Mouse (Mus musculus) MEL (cell line): Measurements from ENCODE around the gene 1700029I15Rik. TPM values are rescaled to one million over a fixed set of nuclear protein-coding genes. Genes with fewer than 3 reads are reported as not detected.

Experiments used
- DNase-seq: peaks from one replicate; pipeline ENCODE4 v3.0.0; 2011; ENCODE audit warnings: low read depth, low spot score
- H3K27ac ChIP-seq: 2 replicates; pipeline ENCODE4 v1.5.1; 2012; ENCODE audit warnings: low read depth, mild to moderate bottlenecking, control low read depth, low read length, moderate library complexity; ENCODE audit not compliant: control insufficient read depth
- H3K27me3 ChIP-seq, 2 experiments: fragments of 150-350 bp in 1 of 2; sonication (generic) in 1 of 2; 2 replicates each; pipeline ENCODE4 v1.6.1; 2012; ENCODE audit warnings: low read length in 2 of 2, mild to moderate bottlenecking in 2 of 2, improper control_type of control experiment in 1 of 2, moderate library complexity in 1 of 2; ENCODE audit not compliant: insufficient read depth in 2 of 2, control insufficient read depth in 1 of 2
- H3K36me3 ChIP-seq, 2 experiments: 2 replicates each; pipeline ENCODE4 v1.6.1; 2012 to 2014; ENCODE audit warnings: low read length in 2 of 2, improper control_type of control experiment in 1 of 2, inconsistent platforms in 1 of 2, mild to moderate bottlenecking in 1 of 2; ENCODE audit not compliant: insufficient read depth in 2 of 2, control insufficient read depth in 1 of 2
- H3K4me1 ChIP-seq, 2 experiments: fragments of 150-350 bp in 1 of 2; sonication (generic) in 1 of 2; 2 replicates each; pipeline ENCODE4 v1.6.1; 2012; ENCODE audit warnings: low read length in 2 of 2, improper control_type of control experiment in 1 of 2, mild to moderate bottlenecking in 1 of 2; ENCODE audit not compliant: insufficient read depth in 2 of 2, control insufficient read depth in 1 of 2
- H3K4me3 ChIP-seq, 2 experiments: fragments of 150-350 bp in 1 of 2; sonication (generic) in 1 of 2; 2 replicates each; pipeline ENCODE4 v1.5.1; 2012; ENCODE audit warnings: low read depth in 2 of 2, low read length in 2 of 2, mild to moderate bottlenecking in 2 of 2, moderate library complexity in 2 of 2, control low read depth in 1 of 2, improper control_type of control experiment in 1 of 2; ENCODE audit not compliant: control insufficient read depth in 1 of 2, insufficient read depth in 1 of 2
- H3K79me2 ChIP-seq: 2 replicates; pipeline ENCODE4 v1.6.1; 2012; ENCODE audit warnings: mild to moderate bottlenecking, low read length, moderate library complexity; ENCODE audit not compliant: control insufficient read depth, poor library complexity, insufficient read depth
- H3K9ac ChIP-seq: 2 replicates; pipeline ENCODE4 v1.6.1; 2012; ENCODE audit warnings: low read depth, mild to moderate bottlenecking, control low read depth, low read length, moderate library complexity; ENCODE audit not compliant: control insufficient read depth, poor library complexity, severe bottlenecking
- H3K9me3 ChIP-seq: fragments of 150-350 bp; sonication (generic); replicated peaks from 2 replicates; pipeline ENCODE4 v1.6.1; 2012; ENCODE audit warnings: mild to moderate bottlenecking, low read length, improper control_type of control experiment, moderate library complexity; ENCODE audit not compliant: insufficient read depth
- BHLHE40 ChIP-seq: IDR thresholded peaks from 2 replicates; pipeline ENCODE4 v1.6.1; 2012; ENCODE audit warnings: low read depth, mild to moderate bottlenecking, inconsistent platforms, low read length, improper control_type of control experiment, borderline replicate concordance
- CHD1 ChIP-seq: IDR thresholded peaks from 2 replicates; pipeline ENCODE4 v1.6.1; 2012; ENCODE audit warnings: low read depth, mild to moderate bottlenecking, inconsistent platforms, low read length, improper control_type of control experiment
- CHD2 ChIP-seq: IDR thresholded peaks from 2 replicates; pipeline ENCODE4 v1.6.1; 2011; ENCODE audit warnings: low read length, improper control_type of control experiment
- CTCF ChIP-seq, 3 experiments: IDR thresholded peaks in 2 of 3; conservative IDR thresholded peaks in 1 of 3; 2 replicates each; pipeline ENCODE4 v1.5.1; 2011 to 2012; ENCODE audit warnings: low read length in 3 of 3, low read depth in 2 of 3, mild to moderate bottlenecking in 2 of 3, improper control_type of control experiment in 1 of 3, inconsistent platforms in 1 of 3, mixed read lengths in 1 of 3, moderate library complexity in 1 of 3; ENCODE audit not compliant: control insufficient read depth in 1 of 3, insufficient read depth in 1 of 3, poor library complexity in 1 of 3, severe bottlenecking in 1 of 3
- EP300 ChIP-seq, 2 experiments: IDR thresholded peaks; 2 replicates each; pipeline ENCODE4 v1.6.1; 2011; ENCODE audit warnings: improper control_type of control experiment in 2 of 2, low read length in 2 of 2, low read depth in 1 of 2, mild to moderate bottlenecking in 1 of 2
- ETS1 ChIP-seq: IDR thresholded peaks from 2 replicates; pipeline ENCODE4 v1.6.1; 2012; ENCODE audit warnings: low read depth, mild to moderate bottlenecking, inconsistent platforms, low read length, improper control_type of control experiment, moderate library complexity
- GABPA ChIP-seq: IDR thresholded peaks from 2 replicates; pipeline ENCODE4 v1.6.1; 2012; ENCODE audit warnings: low read depth, mild to moderate bottlenecking, inconsistent platforms, low read length, improper control_type of control experiment, moderate library complexity
- GATA1 ChIP-seq: IDR thresholded peaks from 2 replicates; pipeline ENCODE4 v1.6.1; 2011; ENCODE audit warnings: low read depth, low read length, improper control_type of control experiment
- HCFC1 ChIP-seq: IDR thresholded peaks from 2 replicates; pipeline ENCODE4 v1.6.1; 2012; ENCODE audit warnings: low read depth, mild to moderate bottlenecking, inconsistent platforms, low read length, improper control_type of control experiment, moderate library complexity
- MAX ChIP-seq: IDR thresholded peaks from 2 replicates; pipeline ENCODE4 v1.6.1; 2011; ENCODE audit warnings: low read length, improper control_type of control experiment
- MAZ ChIP-seq: IDR thresholded peaks from 2 replicates; pipeline ENCODE4 v1.6.1; 2012; ENCODE audit warnings: low read depth, mild to moderate bottlenecking, inconsistent platforms, low read length, improper control_type of control experiment
- MXI1 ChIP-seq: IDR thresholded peaks from 2 replicates; pipeline ENCODE4 v1.6.1; 2011; ENCODE audit warnings: mild to moderate bottlenecking, low read depth, low read length, improper control_type of control experiment
- MYC ChIP-seq: IDR thresholded peaks from 2 replicates; pipeline ENCODE4 v1.6.1; 2011; ENCODE audit warnings: low read depth, mild to moderate bottlenecking, low read length, improper control_type of control experiment, moderate library complexity
- NELFE ChIP-seq: IDR thresholded peaks from 2 replicates; pipeline ENCODE4 v1.6.1; 2011; ENCODE audit warnings: low read depth, low read length, improper control_type of control experiment
- NRF1 ChIP-seq: IDR thresholded peaks from 2 replicates; pipeline ENCODE4 v1.6.1; 2014; ENCODE audit warnings: low read depth, mild to moderate bottlenecking, inconsistent platforms, low read length, improper control_type of control experiment, moderate library complexity; ENCODE audit not compliant: poor library complexity, insufficient read depth, severe bottlenecking
- POLR2A ChIP-seq, 2 experiments: IDR thresholded peaks; 2 replicates each; pipeline ENCODE4 v1.6.1; 2011 to 2012; ENCODE audit warnings: low read length in 2 of 2, mild to moderate bottlenecking in 2 of 2, control low read depth in 1 of 2, improper control_type of control experiment in 1 of 2, low read depth in 1 of 2, moderate library complexity in 1 of 2; ENCODE audit not compliant: control insufficient read depth in 1 of 2, insufficient read depth in 1 of 2, poor library complexity in 1 of 2
- POLR2AphosphoS2 ChIP-seq: IDR thresholded peaks from 2 replicates; pipeline ENCODE4 v1.6.1; 2011; ENCODE audit warnings: low read length, improper control_type of control experiment
- POLR2AphosphoS5 ChIP-seq: IDR thresholded peaks from 2 replicates; pipeline ENCODE4 v1.6.1; 2012; ENCODE audit warnings: low read depth, borderline replicate concordance, mild to moderate bottlenecking, inconsistent platforms, low read length, moderate library complexity, mixed read lengths
- RAD21 ChIP-seq: IDR thresholded peaks from 2 replicates; pipeline ENCODE4 v1.6.1; 2011; ENCODE audit warnings: mild to moderate bottlenecking, low read depth, low read length, improper control_type of control experiment
- RCOR1 ChIP-seq: IDR thresholded peaks from 2 replicates; pipeline ENCODE4 v1.6.1; 2012; ENCODE audit warnings: low read depth, mild to moderate bottlenecking, inconsistent platforms, low read length, improper control_type of control experiment
- SIN3A ChIP-seq: IDR thresholded peaks from 2 replicates; pipeline ENCODE4 v1.6.1; 2012; ENCODE audit warnings: low read length, improper control_type of control experiment, inconsistent platforms
- TCF12 ChIP-seq: IDR thresholded peaks from 2 replicates; pipeline ENCODE4 v1.6.1; 2014; ENCODE audit warnings: low read depth, mild to moderate bottlenecking, inconsistent platforms, low read length, improper control_type of control experiment, moderate library complexity
- UBTF ChIP-seq: IDR thresholded peaks from 2 replicates; pipeline ENCODE4 v1.6.1; 2012; ENCODE audit warnings: low read depth, mild to moderate bottlenecking, inconsistent platforms, low read length, improper control_type of control experiment, moderate library complexity, borderline replicate concordance; ENCODE audit not compliant: insufficient read depth
- USF1 ChIP-seq: IDR thresholded peaks from 2 replicates; pipeline ENCODE4 v1.6.1; 2014; ENCODE audit warnings: low read depth, mild to moderate bottlenecking, inconsistent platforms, low read length, improper control_type of control experiment, moderate library complexity
- USF2 ChIP-seq, 2 experiments: IDR thresholded peaks; 2 replicates each; pipeline ENCODE4 v1.6.1; 2011 to 2012; ENCODE audit warnings: improper control_type of control experiment in 2 of 2, low read length in 2 of 2, borderline replicate concordance in 1 of 2, inconsistent platforms in 1 of 2, low read depth in 1 of 2, mild to moderate bottlenecking in 1 of 2; ENCODE audit not compliant: insufficient read depth in 1 of 2
- ZKSCAN1 ChIP-seq: IDR thresholded peaks from 2 replicates; pipeline ENCODE4 v1.6.1; 2012; ENCODE audit warnings: low read depth, mild to moderate bottlenecking, inconsistent platforms, low read length, improper control_type of control experiment, moderate library complexity
- ZMIZ1 ChIP-seq: IDR thresholded peaks from 2 replicates; pipeline ENCODE4 v1.6.1; 2012; ENCODE audit warnings: low read depth, mild to moderate bottlenecking, inconsistent platforms, low read length, improper control_type of control experiment, moderate library complexity
- polyA plus RNA-seq, 2 experiments: library from polyadenylated mRNA; stranded (reverse) in 1 of 2; unstranded in 1 of 2; fragments of >175 nt in 1 of 2; fragments of >200 nt in 1 of 2; gene quantifications; 2 replicates each; pipeline versions ENCODE4 v1.2.1 to v1.2.4; 2012; ENCODE audit warnings: low replicate concordance in 2 of 2, low read depth in 1 of 2; ENCODE audit not compliant: insufficient read length in 2 of 2, insufficient read depth in 1 of 2, missing spikeins in 1 of 2
- total RNA-seq: library from RNA; depleted of rRNA; stranded (reverse); fragments of 300-350 nt; gene quantifications from 2 replicates; pipeline ENCODE4 v1.2.3, GENCODE M21; 2012

1700029I15Rik gene
- total and polyA plus RNA-seq, 3 experiments: 0.65 to 3.2 TPM; not detected in 1

DNA sequence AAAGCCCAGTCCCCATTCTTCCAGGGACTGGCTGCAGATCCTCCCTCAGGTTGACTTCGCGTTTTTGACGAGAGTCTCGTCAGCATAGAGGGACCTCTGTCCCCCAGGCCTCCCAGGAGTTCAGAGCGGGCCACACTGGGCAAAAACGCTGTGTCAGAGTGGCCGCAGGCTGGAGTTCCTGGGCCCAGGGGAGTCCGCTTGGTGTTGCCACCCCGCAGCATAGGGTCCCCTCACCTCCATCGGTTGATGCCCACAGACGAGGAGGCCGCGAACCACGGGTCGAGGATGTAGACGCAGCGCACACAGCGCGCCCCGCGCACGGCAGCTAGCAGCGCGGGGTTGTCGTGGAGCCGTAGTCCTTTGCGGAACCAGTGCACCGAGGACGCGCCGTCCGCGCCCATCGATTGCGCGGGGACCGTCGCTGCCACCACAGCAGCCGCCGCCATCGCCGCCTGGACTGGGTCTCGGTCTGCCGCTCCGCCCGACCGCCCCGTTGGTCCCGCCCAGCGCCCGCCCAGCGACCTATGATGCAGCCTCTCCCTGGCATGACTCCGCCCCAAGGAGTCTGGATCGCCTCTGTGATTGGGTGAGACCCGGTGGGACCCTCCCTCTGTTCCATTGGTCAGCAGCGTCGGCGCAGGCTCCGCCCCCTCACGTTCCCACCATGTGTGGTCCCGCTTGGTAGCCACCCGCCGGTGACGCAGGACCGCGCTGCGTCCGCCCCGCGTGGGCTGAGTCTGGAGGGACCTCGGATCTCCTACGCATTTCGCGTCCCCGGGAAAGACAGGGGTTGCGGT is 51.4 kb downstream of the 1700029I15Rik start, which contains the start of gene Cry2:
Cry2 (minus strand) TSS at position 466 of the 797 bp plus-strand sequence.
- DNase-seq: peak; percentile 98
- H3K9ac ChIP-seq: peak within 1 kb of the TSS; percentile 76
- peaks cover 49% of the 10 kb centered on the region for H3K79me2 ChIP-seq
- peak; percentile 85; the same call in 1 of the 2 replicates for TF ChIP-seq POLR2AphosphoS2
- peak; percentile 64; the same call in 1 of the 2 replicates for TF ChIP-seq MAZ
- TF ChIP-seq ZMIZ1: peak; percentile 92
- TF ChIP-seq BHLHE40: peak; percentile 97
- TF ChIP-seq CHD2: peak; percentile 89
- no peak for TF ChIP-seq CHD1
- TF ChIP-seq RAD21: no peak
- TF ChIP-seq MXI1: peak; percentile 90; the same call in 1 of the 2 replicates
- peak; percentile 93 for TF ChIP-seq NELFE
- peak; percentile 19; the same call in 1 of the 2 replicates for TF ChIP-seq MYC
- peak; percentile 83 for TF ChIP-seq MAX
- no peak for TF ChIP-seq GABPA
- no peak for TF ChIP-seq GATA1
- peak; percentile 81 for TF ChIP-seq SIN3A
- no peak; the same call in 1 of the 2 replicates for TF ChIP-seq POLR2AphosphoS5
- peak; percentile 59; the same call in 1 of the 2 replicates for TF ChIP-seq ETS1
- TF ChIP-seq TCF12: peak; percentile 29; the same call in 1 of the 2 replicates
- no peak for TF ChIP-seq CTCF (IDR thresholded peaks at IDR 0.05 in 2 of 3, conservative IDR thresholded peaks at IDR 0.05 in 1 of 3; ENCODE audit: control insufficient read depth in 1 of 3, insufficient read depth in 1 of 3, low read depth in 2 of 3, low read length in 3 of 3, poor library complexity in 1 of 3, severe bottlenecking in 1 of 3)
- TF ChIP-seq HCFC1: peak; percentile 46
- peak; percentile 61; the same call in 1 of the 2 replicates for TF ChIP-seq NRF1
- peak; percentile 47 for TF ChIP-seq USF1
- no peak for TF ChIP-seq USF2 (IDR thresholded peaks at IDR 0.05; ENCODE audit: borderline replicate concordance in 1 of 2, insufficient read depth in 1 of 2, low read depth in 1 of 2, low read length in 2 of 2)
- no peak for TF ChIP-seq RCOR1
- no peak for TF ChIP-seq EP300 (IDR thresholded peaks at IDR 0.05; ENCODE audit: low read depth in 1 of 2, low read length in 2 of 2)
- peak; percentile 82 to 92 for TF ChIP-seq POLR2A (IDR thresholded peaks at IDR 0.05; ENCODE audit: control insufficient read depth in 1 of 2, insufficient read depth in 1 of 2, low read depth in 1 of 2, low read length in 2 of 2, poor library complexity in 1 of 2)
- no peak for TF ChIP-seq UBTF
- TF ChIP-seq ZKSCAN1: no peak
- H3K4me3 ChIP-seq: peak within 1 kb of the TSS; percentile 70 to 92
- peak within 1 kb of the TSS; percentile 59 for H3K27ac ChIP-seq
- peaks cover 9 to 36% of the 10 kb centered on the region in 2 experiments for H3K4me1 ChIP-seq
- H3K27me3 ChIP-seq: no peaks in the 10 kb centered on the region
- no peaks in the 10 kb centered on the region for H3K9me3 ChIP-seq
- H3K36me3 ChIP-seq: peaks cover 0 to 23% of the 10 kb centered on the region in 2 experiments; a peak in 3 of 4 replicates
